Mouse (Mus musculus): ENCODE results near the gene Wscd2. TPM values are rescaled to one million over a fixed set of nuclear protein-coding genes. Genes with fewer than 3 reads are reported as not detected.

Gene Wscd2
- polyA plus RNA-seq, 1 experiment from 2014 or later = 11.3 TPM

GRCm38 (mm10) chr5:113618716-113619115, 128.6 kb downstream of the Wscd2 start:
- Histone ChIP-seq H3K27me3 (replicated peaks; ENCODE audit: control insufficient read depth, insufficient read depth, low read length) (no peaks in the 10 kb centered on the region), H3K9me3 (ENCODE audit: control insufficient read depth, low read length) (no peaks in the 10 kb centered on the region), H3K9ac (replicated peaks; ENCODE audit: low read depth, low read length) (no peak overlapping the region), H3K27ac (ENCODE audit: low read length) (no peak overlapping the region), H3K4me2 (ENCODE audit: low read length) (no peak overlapping the region), H3K4me3 (replicated peaks; ENCODE audit: low read length) (no peak overlapping the region), H3K4me1 (replicated peaks; ENCODE audit: control insufficient read depth, insufficient read depth, low read length) (no peaks in the 10 kb centered on the region), H3K36me3 (ENCODE audit: control insufficient read depth, insufficient read depth) (no peaks in the 10 kb centered on the region)
- no peak for ATAC-seq
- 89% methylated on average over 4 of the region's 4 CpGs for WGBS

GRCm38 (mm10) chr5:113619151-113619550, 129.0 kb downstream of the Wscd2 start:
- Histone ChIP-seq H3K36me3 (ENCODE audit: control insufficient read depth, insufficient read depth) (no peaks in the 10 kb centered on the region), H3K9me3 (ENCODE audit: control insufficient read depth, low read length) (no peaks in the 10 kb centered on the region)
- 69% methylated on average over 1 of the region's 1 CpGs for WGBS

GRCm38 (mm10) chr5:113620130-113620716, 130.1 kb downstream of the Wscd2 start:
- H3K9ac ChIP-seq (replicated peaks; ENCODE audit: low read depth, low read length) = no peak overlapping the region
- no peak overlapping the region for H3K4me2 ChIP-seq (ENCODE audit: low read length)
- H3K36me3 ChIP-seq (ENCODE audit: control insufficient read depth, insufficient read depth) = no peaks in the 10 kb centered on the region
- ATAC-seq = no peak
- WGBS = 71% methylated on average over 16 of the region's 16 CpGs
- H3K9me3 ChIP-seq (ENCODE audit: control insufficient read depth, low read length) = no peaks in the 10 kb centered on the region
- no peak overlapping the region for H3K4me3 ChIP-seq (replicated peaks; ENCODE audit: low read length)
- H3K27me3 ChIP-seq (replicated peaks; ENCODE audit: control insufficient read depth, insufficient read depth, low read length) = no peaks in the 10 kb centered on the region
- no peaks in the 10 kb centered on the region for H3K4me1 ChIP-seq (replicated peaks; ENCODE audit: control insufficient read depth, insufficient read depth, low read length)
- no peak overlapping the region for H3K27ac ChIP-seq (ENCODE audit: low read length)

More at GRCm38 (mm10) chr5:113619151-113619550, 129.0 kb downstream of the Wscd2 start:
- Histone ChIP-seq H3K27me3 (replicated peaks; ENCODE audit: control insufficient read depth, insufficient read depth, low read length) (no peaks in the 10 kb centered on the region), H3K4me2 (ENCODE audit: low read length) (no peak overlapping the region), H3K4me1 (replicated peaks; ENCODE audit: control insufficient read depth, insufficient read depth, low read length) (no peaks in the 10 kb centered on the region), H3K4me3 (replicated peaks; ENCODE audit: low read length) (no peak overlapping the region), H3K9ac (replicated peaks; ENCODE audit: low read depth, low read length) (no peak overlapping the region), H3K27ac (ENCODE audit: low read length) (no peak overlapping the region)
- ATAC-seq = no peak

DNA sequence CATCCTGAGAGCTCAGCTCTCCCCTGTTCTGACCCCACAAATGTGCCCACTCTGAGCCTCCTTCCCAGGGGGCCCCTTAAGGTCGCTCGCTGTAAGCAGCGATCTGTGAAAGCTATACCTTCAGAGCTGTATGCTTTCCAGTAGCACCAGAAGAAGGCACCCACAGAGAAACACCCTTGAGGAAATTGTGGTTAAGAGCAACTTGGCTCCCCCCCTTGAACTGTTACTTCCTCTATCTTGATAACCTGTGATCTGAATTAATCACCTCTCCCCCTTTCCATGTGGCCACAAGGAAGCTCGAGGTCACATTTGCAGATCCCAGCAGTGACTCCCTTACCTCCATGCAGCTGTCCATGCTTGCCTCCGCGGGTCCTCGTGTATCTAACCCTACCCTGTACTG, 130.9 kb downstream of the Wscd2 start:
- Histone ChIP-seq H3K9ac (replicated peaks; ENCODE audit: low read depth, low read length) (no peak overlapping the region), H3K9me3 (ENCODE audit: control insufficient read depth, low read length) (no peaks in the 10 kb centered on the region), H3K4me2 (ENCODE audit: low read length) (no peak overlapping the region), H3K27ac (ENCODE audit: low read length) (no peak overlapping the region), H3K4me3 (replicated peaks; ENCODE audit: low read length) (no peak overlapping the region), H3K4me1 (replicated peaks; ENCODE audit: control insufficient read depth, insufficient read depth, low read length) (no peaks in the 10 kb centered on the region), H3K36me3 (ENCODE audit: control insufficient read depth, insufficient read depth) (no peaks in the 10 kb centered on the region), H3K27me3 (replicated peaks; ENCODE audit: control insufficient read depth, insufficient read depth, low read length) (no peaks in the 10 kb centered on the region)
- ATAC-seq = no peak
- WGBS = 84% methylated on average over 7 of the region's 7 CpGs

DNA sequence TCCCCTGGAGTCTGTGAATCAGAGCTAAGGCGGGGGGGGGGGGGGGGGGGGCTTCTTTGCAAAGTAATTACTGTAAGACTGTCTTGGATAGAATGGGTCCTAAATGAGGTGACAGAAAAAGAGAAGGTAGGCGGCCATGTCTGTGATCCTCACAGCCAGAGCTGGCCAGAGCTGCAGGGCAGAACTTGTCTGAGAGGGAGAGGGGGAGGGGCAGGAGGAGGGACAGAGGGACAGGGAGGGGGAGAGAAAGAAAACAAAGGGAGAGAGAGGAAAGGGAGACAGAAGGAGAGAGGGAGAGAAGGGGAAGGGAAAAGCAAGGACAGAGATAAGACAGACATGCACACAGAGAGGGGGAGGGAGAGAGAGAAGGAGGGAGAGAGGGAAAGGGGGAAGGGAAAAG, 132.9 kb downstream of the Wscd2 start:
- no peak overlapping the region for H3K4me2 ChIP-seq (ENCODE audit: low read length)
- no peak for ATAC-seq
- H3K36me3 ChIP-seq (ENCODE audit: control insufficient read depth, insufficient read depth) = no peaks in the 10 kb centered on the region
- H3K27ac ChIP-seq (ENCODE audit: low read length) = no peak overlapping the region
- no peak overlapping the region for H3K4me3 ChIP-seq (replicated peaks; ENCODE audit: low read length)
- no peak overlapping the region for H3K9ac ChIP-seq (replicated peaks; ENCODE audit: low read depth, low read length)
- WGBS = 26% methylated on average over 1 of the region's 2 CpGs
- H3K27me3 ChIP-seq (replicated peaks; ENCODE audit: control insufficient read depth, insufficient read depth, low read length) = no peaks in the 10 kb centered on the region
- H3K9me3 ChIP-seq (ENCODE audit: control insufficient read depth, low read length) = no peaks in the 10 kb centered on the region
- no peaks in the 10 kb centered on the region for H3K4me1 ChIP-seq (replicated peaks; ENCODE audit: control insufficient read depth, insufficient read depth, low read length)

GRCm38 (mm10) chr5:113625068-113625467, 134.9 kb downstream of the Wscd2 start:
- Histone ChIP-seq H3K27me3 (replicated peaks; ENCODE audit: control insufficient read depth, insufficient read depth, low read length) (no peaks in the 10 kb centered on the region), H3K4me2 (ENCODE audit: low read length) (no peak overlapping the region), H3K4me3 (replicated peaks; ENCODE audit: low read length) (no peak overlapping the region), H3K4me1 (replicated peaks; ENCODE audit: control insufficient read depth, insufficient read depth, low read length) (no peaks in the 10 kb centered on the region), H3K9ac (replicated peaks; ENCODE audit: low read depth, low read length) (no peak overlapping the region), H3K27ac (ENCODE audit: low read length) (no peak overlapping the region), H3K36me3 (ENCODE audit: control insufficient read depth, insufficient read depth) (no peaks in the 10 kb centered on the region), H3K9me3 (ENCODE audit: control insufficient read depth, low read length) (no peaks in the 10 kb centered on the region)
- no peak for ATAC-seq
- WGBS = 68% methylated on average over 4 of the region's 4 CpGs

DNA sequence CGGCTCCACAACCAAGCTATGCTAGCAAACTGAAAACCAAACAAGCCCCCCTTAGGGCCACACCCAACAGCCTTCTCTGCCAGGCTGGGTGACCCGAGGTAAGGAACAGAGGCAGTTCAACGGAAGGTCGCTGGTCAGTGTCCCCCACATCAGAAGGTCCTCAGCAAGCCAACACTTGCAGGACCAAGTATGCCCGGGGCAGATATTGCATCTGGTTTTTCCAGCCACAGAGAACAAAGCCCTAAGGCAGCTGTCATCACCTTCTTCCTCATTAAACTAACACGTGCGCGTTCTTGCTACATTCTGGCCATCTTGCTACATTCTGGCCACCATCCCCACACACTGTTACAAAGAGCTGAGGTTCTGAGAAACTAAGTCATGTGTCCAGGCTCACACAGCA, 136.2 kb downstream of the Wscd2 start:
- H3K4me2 ChIP-seq (ENCODE audit: low read length) = no peak overlapping the region
- WGBS = 85% methylated on average over 8 of the region's 8 CpGs
- no peak overlapping the region for H3K27ac ChIP-seq (ENCODE audit: low read length)
- no peak for ATAC-seq
- H3K4me3 ChIP-seq (replicated peaks; ENCODE audit: low read length) = no peak overlapping the region
- no peaks in the 10 kb centered on the region for H3K9me3 ChIP-seq (ENCODE audit: control insufficient read depth, low read length)
- H3K27me3 ChIP-seq (replicated peaks; ENCODE audit: control insufficient read depth, insufficient read depth, low read length) = no peaks in the 10 kb centered on the region
- H3K4me1 ChIP-seq (replicated peaks; ENCODE audit: control insufficient read depth, insufficient read depth, low read length) = no peaks in the 10 kb centered on the region
- no peak overlapping the region for H3K9ac ChIP-seq (replicated peaks; ENCODE audit: low read depth, low read length)
- H3K36me3 ChIP-seq (ENCODE audit: control insufficient read depth, insufficient read depth) = no peaks in the 10 kb centered on the region

DNA sequence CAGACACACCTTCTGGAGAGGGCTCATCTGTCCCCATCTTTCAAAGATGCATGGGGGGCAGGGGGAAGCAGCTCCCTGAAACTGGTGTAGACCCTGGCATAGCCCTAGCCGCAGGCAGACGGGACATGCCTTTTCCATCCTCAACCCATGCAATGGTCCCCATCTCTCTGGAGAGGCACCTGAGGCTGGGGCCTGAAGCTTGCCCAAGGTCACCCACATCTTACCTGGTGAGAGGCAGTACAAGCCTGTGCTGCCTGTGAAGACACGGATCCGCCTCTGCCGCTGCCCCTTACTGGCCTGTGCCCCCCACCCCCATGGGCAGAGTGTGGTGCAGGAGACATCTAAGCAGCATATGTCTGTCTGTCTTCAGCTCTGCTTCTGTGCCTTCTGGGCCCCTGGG, 136.9 kb downstream of the Wscd2 start:
- H3K4me1 ChIP-seq (replicated peaks; ENCODE audit: control insufficient read depth, insufficient read depth, low read length) = no peaks in the 10 kb centered on the region
- H3K27ac ChIP-seq (ENCODE audit: low read length) = no peak overlapping the region
- no peaks in the 10 kb centered on the region for H3K9me3 ChIP-seq (ENCODE audit: control insufficient read depth, low read length)
- no peak overlapping the region for H3K4me3 ChIP-seq (replicated peaks; ENCODE audit: low read length)
- no peaks in the 10 kb centered on the region for H3K27me3 ChIP-seq (replicated peaks; ENCODE audit: control insufficient read depth, insufficient read depth, low read length)
- ATAC-seq = no peak
- H3K9ac ChIP-seq (replicated peaks; ENCODE audit: low read depth, low read length) = no peak overlapping the region
- no peaks in the 10 kb centered on the region for H3K36me3 ChIP-seq (ENCODE audit: control insufficient read depth, insufficient read depth)
- no peak overlapping the region for H3K4me2 ChIP-seq (ENCODE audit: low read length)
- 88% methylated on average over 5 of the region's 5 CpGs for WGBS

- Histone ChIP-seq H3K9ac (replicated peaks; ENCODE audit: low read depth, low read length) (no peak overlapping the region), H3K4me2 (ENCODE audit: low read length) (no peak overlapping the region), H3K27ac (ENCODE audit: low read length) (no peak overlapping the region), H3K36me3 (ENCODE audit: control insufficient read depth, insufficient read depth) (no peaks in the 10 kb centered on the region), H3K4me3 (replicated peaks; ENCODE audit: low read length) (no peak overlapping the region), H3K9me3 (ENCODE audit: control insufficient read depth, low read length) (no peaks in the 10 kb centered on the region), H3K27me3 (replicated peaks; ENCODE audit: control insufficient read depth, insufficient read depth, low read length) (no peaks in the 10 kb centered on the region), H3K4me1 (replicated peaks; ENCODE audit: control insufficient read depth, insufficient read depth, low read length) (no peaks in the 10 kb centered on the region)
- no peak for ATAC-seq
- WGBS = 61% methylated on average over 11 of the region's 11 CpGs
Observed at GRCm38 (mm10) chr5:113627820-113628437, 137.8 kb downstream of the Wscd2 start.

Data from forebrain, embryonic 16.5 days (tissue).